Mouse (Mus musculus): ENCODE data around the gene Olfr820. TPM values are rescaled to one million over a fixed set of nuclear protein-coding genes. Genes with fewer than 3 reads are reported as not detected.
"Not testable (repeated sequence)": the region's sequence is repeated elsewhere in the genome, so short reads cannot be mapped to it uniquely, and the experiment has no call there.

Gene Olfr820
- not detected for polyA plus RNA-seq (2012; fragmentation: generic; extraction: Trizol)
- long read RNA-seq, experiment 1 = 0 reads
- long read RNA-seq, experiment 2 = 0 reads

DNA sequence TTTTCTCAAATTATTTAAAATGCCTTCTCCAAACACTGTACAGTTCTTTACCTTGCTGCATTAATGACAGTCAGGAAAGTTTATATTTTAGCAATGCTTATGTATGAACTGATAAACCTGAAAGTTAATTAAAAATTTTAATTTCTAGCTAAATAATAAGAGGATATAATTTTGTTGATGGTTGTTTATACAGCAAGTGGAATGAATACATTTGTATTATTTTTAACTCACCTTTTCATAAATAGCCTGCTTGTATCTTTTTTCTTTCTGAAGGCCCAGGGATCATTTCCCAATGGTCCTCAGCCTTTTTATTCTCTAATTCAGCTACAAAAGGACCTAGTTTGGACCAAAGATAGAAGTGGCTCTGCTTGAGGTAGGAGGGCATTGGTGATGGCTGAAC is at the start of gene Olfr820:
Gene Olfr820, plus strand, starts transcription at position 301 of the 400 bp plus-strand sequence.
- Histone ChIP-seq H3K4me3 (ENCODE audit: insufficient read depth, poor library complexity, severe bottlenecking) (no peak within 1 kb of the TSS), H3K79me2 (ENCODE audit: control insufficient read depth, insufficient read depth) (no peaks in the 10 kb centered on the region), H3K79me3 (ENCODE audit: low read depth) (no peaks in the 10 kb centered on the region), H3ac (ENCODE audit: control insufficient read depth, insufficient read length, low read depth) (no peak within 1 kb of the TSS), H3K27me3 (ENCODE audit: control insufficient read depth, insufficient read depth, insufficient read length) (no peaks in the 10 kb centered on the region), H3K36me3 (ENCODE audit: control insufficient read depth, insufficient read depth) (no peaks in the 10 kb centered on the region)
- TF ChIP-seq FOSL1 (IDR thresholded peaks at IDR 0.05; ENCODE audit: insufficient read depth, low read length, poor library complexity, severe bottlenecking) (no peak), MYOD1 (IDR thresholded peaks at IDR 0.05; ENCODE audit: control insufficient read depth, insufficient read length, low read depth) (no peak), CEBPB (IDR thresholded peaks at IDR 0.05; ENCODE audit: low read depth) (no peak), MAX (IDR thresholded peaks at IDR 0.05) (no peak), CTCF (IDR thresholded peaks at IDR 0.05; ENCODE audit: control insufficient read depth, insufficient read depth, insufficient read length) (no peak), USF1 (IDR thresholded peaks at IDR 0.05; ENCODE audit: low read depth) (no peak), MYOG (IDR thresholded peaks at IDR 0.05; ENCODE audit: control insufficient read depth, extremely low read depth, insufficient read length) (no peak)

GRCm38 (mm10) chr10:129966232-129966631 is 46.2 kb upstream of the Olfr820 start:
- not testable (repeated sequence) for H3K36me3 ChIP-seq (ENCODE audit: control insufficient read depth, insufficient read depth); H3K4me3 ChIP-seq (ENCODE audit: insufficient read depth, poor library complexity, severe bottlenecking); H3ac ChIP-seq (ENCODE audit: control insufficient read depth, insufficient read length, low read depth); H3K79me3 ChIP-seq (ENCODE audit: low read depth); H3K27me3 ChIP-seq (ENCODE audit: control insufficient read depth, insufficient read depth, insufficient read length); H3K79me2 ChIP-seq (ENCODE audit: control insufficient read depth, insufficient read depth)

GRCm38 (mm10) chr10:129967166-129967565 is 45.3 kb upstream of the Olfr820 start, which contains the start of gene Olfr819:
Olfr819 (minus strand) TSS chr10:129967266.
- H3K4me3 ChIP-seq (ENCODE audit: insufficient read depth, poor library complexity, severe bottlenecking); H3K36me3 ChIP-seq (ENCODE audit: control insufficient read depth, insufficient read depth); H3K79me2 ChIP-seq (ENCODE audit: control insufficient read depth, insufficient read depth); H3ac ChIP-seq (ENCODE audit: control insufficient read depth, insufficient read length, low read depth); H3K27me3 ChIP-seq (ENCODE audit: control insufficient read depth, insufficient read depth, insufficient read length); H3K79me3 ChIP-seq (ENCODE audit: low read depth): not testable (repeated sequence)

DNA sequence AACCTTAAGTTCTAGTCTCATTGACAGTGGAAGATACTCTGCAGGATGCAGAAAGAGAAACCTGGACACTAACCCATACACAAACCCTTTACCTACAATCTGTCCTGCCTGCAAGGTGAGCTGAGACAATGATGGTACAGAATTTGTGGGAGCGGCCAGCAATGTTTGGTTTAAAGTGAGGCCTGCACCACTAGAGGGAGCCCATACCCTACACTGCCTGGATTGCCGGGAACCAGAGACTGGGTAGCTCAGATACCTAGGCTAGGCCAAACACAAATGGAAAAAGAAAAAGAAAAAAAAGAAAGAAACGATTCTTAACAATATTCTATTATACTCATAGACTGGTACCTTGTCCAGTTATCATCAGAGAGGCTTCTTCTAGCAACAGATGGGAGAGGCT is 39.4 kb upstream of the Olfr820 start:
- H3K4me3 ChIP-seq (ENCODE audit: insufficient read depth, poor library complexity, severe bottlenecking); H3K79me3 ChIP-seq (ENCODE audit: low read depth); H3K79me2 ChIP-seq (ENCODE audit: control insufficient read depth, insufficient read depth); H3K36me3 ChIP-seq (ENCODE audit: control insufficient read depth, insufficient read depth); H3K27me3 ChIP-seq (ENCODE audit: control insufficient read depth, insufficient read depth, insufficient read length); H3ac ChIP-seq (ENCODE audit: control insufficient read depth, insufficient read length, low read depth): not testable (repeated sequence)

DNA sequence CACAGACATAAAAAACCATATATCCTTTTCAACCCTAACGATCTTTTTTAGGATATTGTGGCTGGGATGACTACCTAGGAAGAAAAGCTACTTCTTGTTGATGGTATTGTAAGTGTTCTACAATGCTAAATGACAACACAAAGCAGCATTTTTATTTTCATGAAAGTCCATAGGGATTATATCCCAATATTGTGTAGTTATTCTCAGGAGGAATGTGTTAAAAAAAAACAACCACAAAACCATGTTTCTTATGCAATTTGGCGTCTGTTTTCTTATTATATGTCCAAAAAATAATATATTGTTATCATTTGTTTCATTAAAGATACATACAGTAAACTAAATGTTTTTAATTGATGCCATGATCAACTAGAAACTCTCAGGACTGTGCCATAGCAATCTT is 36.4 kb upstream of the Olfr820 start, which contains the start of gene Olfr247:
Gene Olfr247, minus strand, starts transcription at position 101 of the 400 bp plus-strand sequence.
- H3K79me2 ChIP-seq (ENCODE audit: control insufficient read depth, insufficient read depth); H3K36me3 ChIP-seq (ENCODE audit: control insufficient read depth, insufficient read depth); H3K79me3 ChIP-seq (ENCODE audit: low read depth); H3K27me3 ChIP-seq (ENCODE audit: control insufficient read depth, insufficient read depth, insufficient read length); H3ac ChIP-seq (ENCODE audit: control insufficient read depth, insufficient read length, low read depth); H3K4me3 ChIP-seq (ENCODE audit: insufficient read depth, poor library complexity, severe bottlenecking): not testable (repeated sequence)

GRCm38 (mm10) chr10:129981867-129982266 is 30.6 kb upstream of the Olfr820 start:
- H3K4me3 ChIP-seq (ENCODE audit: insufficient read depth, poor library complexity, severe bottlenecking); H3K36me3 ChIP-seq (ENCODE audit: control insufficient read depth, insufficient read depth); H3ac ChIP-seq (ENCODE audit: control insufficient read depth, insufficient read length, low read depth); H3K79me2 ChIP-seq (ENCODE audit: control insufficient read depth, insufficient read depth); H3K79me3 ChIP-seq (ENCODE audit: low read depth); H3K27me3 ChIP-seq (ENCODE audit: control insufficient read depth, insufficient read depth, insufficient read length): not testable (repeated sequence)

GRCm38 (mm10) chr10:129984962-129985361 is 27.5 kb upstream of the Olfr820 start, which contains the start of gene Gm10310:
Gm10310 (minus strand) TSS chr10:129985062.
- not testable (repeated sequence) for H3K36me3 ChIP-seq (ENCODE audit: control insufficient read depth, insufficient read depth); H3K27me3 ChIP-seq (ENCODE audit: control insufficient read depth, insufficient read depth, insufficient read length); H3K79me3 ChIP-seq (ENCODE audit: low read depth); H3K79me2 ChIP-seq (ENCODE audit: control insufficient read depth, insufficient read depth); H3K4me3 ChIP-seq (ENCODE audit: insufficient read depth, poor library complexity, severe bottlenecking); H3ac ChIP-seq (ENCODE audit: control insufficient read depth, insufficient read length, low read depth)

GRCm38 (mm10) chr10:130004104-130004503 is 8.3 kb upstream of the Olfr820 start:
- H3K79me2 ChIP-seq (ENCODE audit: control insufficient read depth, insufficient read depth); H3ac ChIP-seq (ENCODE audit: control insufficient read depth, insufficient read length, low read depth); H3K36me3 ChIP-seq (ENCODE audit: control insufficient read depth, insufficient read depth); H3K79me3 ChIP-seq (ENCODE audit: low read depth); H3K4me3 ChIP-seq (ENCODE audit: insufficient read depth, poor library complexity, severe bottlenecking); H3K27me3 ChIP-seq (ENCODE audit: control insufficient read depth, insufficient read depth, insufficient read length): not testable (repeated sequence)

- not testable (repeated sequence) for H3K4me3 ChIP-seq (ENCODE audit: insufficient read depth, poor library complexity, severe bottlenecking); H3K27me3 ChIP-seq (ENCODE audit: control insufficient read depth, insufficient read depth, insufficient read length); H3K79me3 ChIP-seq (ENCODE audit: low read depth); H3ac ChIP-seq (ENCODE audit: control insufficient read depth, insufficient read length, low read depth); H3K36me3 ChIP-seq (ENCODE audit: control insufficient read depth, insufficient read depth); H3K79me2 ChIP-seq (ENCODE audit: control insufficient read depth, insufficient read depth)
Observed at GRCm38 (mm10) chr10:130005366-130005765, 7.1 kb upstream of the Olfr820 start.

Measured in C2C12 (cell line).